Mouse (Mus musculus) neural tube, embryonic 12.5 days (tissue): ENCODE data around the gene Cdk17. TPM values are rescaled to one million over a fixed set of nuclear protein-coding genes. Genes with fewer than 3 reads are reported as not detected.

Source experiments
- ATAC-seq: fragments of 200-750 bp; cut with Nextera tagmentation; 2 replicates; pipeline ENCODE4 v1.8.0; 2017; ENCODE audit warnings: low read depth, mild to moderate bottlenecking, moderate TSS enrichment, moderate library complexity; ENCODE audit not compliant: low FRiP score
- H3K27ac ChIP-seq: fragments of 300-500 bp; sonication (generic); 2 replicates; pipeline ENCODE4 v1.5.1; 2016
- H3K27me3 ChIP-seq: fragments of 300-500 bp; sonication (generic); replicated peaks from 2 replicates; pipeline ENCODE4 v1.6.1; 2016; ENCODE audit warnings: mild to moderate bottlenecking
- H3K36me3 ChIP-seq: fragments of 300-500 bp; sonication (generic); 2 replicates; pipeline ENCODE4 v1.6.1; 2016; ENCODE audit warnings: mild to moderate bottlenecking
- H3K4me1 ChIP-seq: fragments of 300-500 bp; sonication (generic); 2 replicates; pipeline ENCODE4 v1.6.1; 2016
- H3K4me2 ChIP-seq: fragments of 300-500 bp; sonication (generic); replicated peaks from 2 replicates; pipeline ENCODE4 v1.6.1; 2016; ENCODE audit warnings: mild to moderate bottlenecking
- H3K4me3 ChIP-seq: fragments of 300-500 bp; sonication (generic); 2 replicates; pipeline ENCODE4 v1.5.1; 2016
- H3K9ac ChIP-seq: fragments of 300-500 bp; sonication (generic); 2 replicates; pipeline ENCODE4 v1.6.1; 2016; ENCODE audit warnings: mild to moderate bottlenecking
- H3K9me3 ChIP-seq: fragments of 300-500 bp; sonication (generic); 2 replicates; pipeline ENCODE4 v1.6.1; 2016; ENCODE audit warnings: mild to moderate bottlenecking
- WGBS: fragments of 180-500 bp; shearing (Covaris S2); methylation state at CpG from one replicate; pipeline ENCODE4 v1.1.7; 2016; 5-methylcytosine and 5-hydroxymethylcytosine counted together
- polyA plus RNA-seq: library from polyadenylated mRNA; unstranded; fragments of >200 nt; fragmentation: Nextera tagmentation; extraction: Ambion mirVana; gene quantifications from 2 replicates; pipeline ENCODE4 v1.2.1, GENCODE M21; 2016

Gene Cdk17
- polyA plus RNA-seq, 1 experiment from 2014 or later = 54.1 TPM

DNA sequence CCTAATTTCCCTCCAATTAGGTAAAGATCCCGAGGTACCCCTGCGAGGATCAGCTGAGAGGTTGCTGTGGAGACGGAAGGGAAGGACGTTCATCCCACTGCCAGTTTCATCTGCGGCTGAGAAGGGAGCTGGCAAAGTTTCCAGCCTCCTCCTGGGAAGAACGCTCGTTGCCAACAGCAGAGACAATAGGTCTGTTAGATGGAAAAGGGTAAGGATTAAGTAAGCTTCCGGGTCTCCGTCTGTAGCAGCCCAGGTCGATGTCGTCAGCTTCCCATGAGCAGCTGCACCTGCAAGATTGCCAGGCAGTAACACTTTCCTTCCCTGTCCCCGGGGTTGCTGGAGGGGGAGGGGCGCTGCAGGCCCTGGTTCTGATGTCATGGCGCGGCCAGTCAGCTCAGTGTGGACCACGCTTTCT, 115.7 kb downstream of the Cdk17 start:
- H3K9ac ChIP-seq = peak overlapping the region; percentile 38
- no peaks in the 10 kb centered on the region for H3K9me3 ChIP-seq
- H3K4me1 ChIP-seq = peaks cover 34% of the 10 kb centered on the region
- H3K4me2 ChIP-seq = peak overlapping the region; percentile 48
- H3K27me3 ChIP-seq = no peaks in the 10 kb centered on the region
- WGBS = 4% methylated on average over 16 of the region's 16 CpGs
- H3K36me3 ChIP-seq = no peaks in the 10 kb centered on the region
- no peak overlapping the region for H3K27ac ChIP-seq
- peak overlapping the region; percentile 16 for H3K4me3 ChIP-seq
- peak; percentile 67 for ATAC-seq

DNA sequence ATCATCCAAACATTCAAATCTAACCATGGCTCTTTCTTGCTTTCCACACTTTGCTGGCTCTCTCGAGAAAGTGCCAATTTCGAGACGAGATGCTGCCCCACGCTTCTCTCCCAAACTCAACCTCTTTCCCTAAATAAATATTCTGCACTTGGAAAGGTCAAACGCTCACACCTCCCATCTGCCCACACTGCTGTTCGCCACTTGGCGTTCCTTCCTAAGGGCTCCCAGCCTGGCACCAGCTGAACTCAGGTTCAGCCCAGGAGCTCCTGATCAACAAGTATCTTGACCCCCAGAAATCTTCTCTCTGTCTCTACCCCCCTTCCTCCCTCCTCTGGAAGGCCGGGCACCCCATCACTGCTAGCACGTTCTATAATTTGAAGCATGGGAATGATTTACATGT, 116.2 kb downstream of the Cdk17 start:
- peak overlapping the region; percentile 48 for H3K4me2 ChIP-seq
- H3K4me3 ChIP-seq = 0 out of 2 replicates have a peak overlapping the region, but pooled peaks have one; percentile 16
- H3K4me1 ChIP-seq = peaks cover 34% of the 10 kb centered on the region
- no peaks in the 10 kb centered on the region for H3K27me3 ChIP-seq
- ATAC-seq = no peak
- no peak overlapping the region for H3K27ac ChIP-seq
- 65% methylated on average over 9 of the region's 9 CpGs for WGBS
- H3K9ac ChIP-seq = peak overlapping the region; percentile 38; the same call in 1 of the 2 replicates
- H3K36me3 ChIP-seq = no peaks in the 10 kb centered on the region
- no peaks in the 10 kb centered on the region for H3K9me3 ChIP-seq

DNA sequence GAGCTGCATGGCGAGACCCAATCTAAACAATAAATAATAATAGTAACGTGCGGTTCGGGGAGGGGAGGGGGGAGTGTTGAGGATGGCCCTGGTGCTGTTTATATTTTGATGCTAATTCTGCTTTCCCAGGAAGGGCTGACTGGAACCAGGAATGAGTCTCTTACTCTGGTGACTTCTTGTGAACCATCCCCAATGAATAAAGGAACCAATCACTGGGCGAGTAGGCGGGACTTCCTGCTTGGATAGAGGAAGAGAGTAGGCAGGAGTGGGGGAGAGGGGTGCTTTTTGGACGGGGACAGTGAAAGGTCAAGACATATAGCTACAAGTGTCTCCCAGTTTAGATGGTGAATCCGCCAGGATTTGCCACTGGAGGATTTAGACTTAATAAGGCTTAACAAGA, 117.7 kb downstream of the Cdk17 start:
- Histone ChIP-seq H3K36me3 (no peaks in the 10 kb centered on the region), H3K4me2 (no peak overlapping the region), H3K27ac (no peak overlapping the region), H3K27me3 (no peaks in the 10 kb centered on the region), H3K9me3 (no peaks in the 10 kb centered on the region), H3K4me3 (no peak overlapping the region), H3K9ac (no peak overlapping the region), H3K4me1 (peaks cover 41% of the 10 kb centered on the region)
- ATAC-seq = no peak
- WGBS = 88% methylated on average over 8 of the region's 8 CpGs

DNA sequence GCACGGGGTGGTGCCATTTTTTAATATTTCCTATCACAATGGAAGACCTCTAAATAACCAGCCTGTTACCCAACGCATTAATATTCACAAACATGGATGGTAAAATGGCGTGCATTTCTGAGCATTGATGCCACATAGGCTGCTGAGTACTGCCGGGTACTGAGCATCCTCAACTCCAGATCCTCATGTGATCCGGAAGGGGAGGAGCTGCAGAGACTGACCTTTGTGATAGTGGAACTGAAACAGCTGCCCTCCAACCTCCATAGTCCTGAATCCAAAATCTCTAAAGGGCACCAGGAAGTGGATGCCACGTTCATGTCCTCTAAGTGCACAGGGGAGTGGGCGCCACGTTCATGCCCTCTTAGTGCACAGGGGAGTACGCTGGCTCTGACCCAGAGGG, 118.4 kb downstream of the Cdk17 start:
- H3K27ac ChIP-seq = no peak overlapping the region
- no peaks in the 10 kb centered on the region for H3K9me3 ChIP-seq
- H3K4me2 ChIP-seq = no peak overlapping the region
- peaks cover 41% of the 10 kb centered on the region for H3K4me1 ChIP-seq
- H3K36me3 ChIP-seq = no peaks in the 10 kb centered on the region
- WGBS = 91% methylated on average over 9 of the region's 9 CpGs
- H3K27me3 ChIP-seq = no peaks in the 10 kb centered on the region
- no peak overlapping the region for H3K4me3 ChIP-seq
- no peak overlapping the region for H3K9ac ChIP-seq
- ATAC-seq = no peak

DNA sequence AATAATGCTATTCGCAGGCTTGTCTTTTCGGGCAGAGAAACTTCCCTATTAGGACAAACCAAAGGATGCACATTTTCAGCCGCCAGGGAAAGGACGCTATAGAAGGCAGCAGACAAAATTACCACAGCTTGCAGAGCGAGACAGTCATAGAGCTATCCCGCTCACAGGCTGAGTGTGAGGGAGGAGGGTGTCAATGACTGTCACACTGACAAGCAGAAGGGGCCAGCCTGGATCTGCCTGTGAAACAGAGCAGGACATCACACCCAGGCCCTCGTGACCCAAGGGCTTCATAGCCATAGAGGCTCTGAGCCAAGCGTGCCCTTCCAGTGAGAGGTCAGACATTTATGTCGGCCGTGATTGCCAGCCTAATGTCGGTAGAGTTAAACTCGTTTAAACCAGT, 119.9 kb downstream of the Cdk17 start:
- Histone ChIP-seq H3K27ac (no peak overlapping the region), H3K4me2 (no peak overlapping the region), H3K4me3 (no peak overlapping the region), H3K36me3 (no peaks in the 10 kb centered on the region), H3K9me3 (no peaks in the 10 kb centered on the region), H3K9ac (no peak overlapping the region), H3K27me3 (no peaks in the 10 kb centered on the region), H3K4me1 (peaks cover 25% of the 10 kb centered on the region)
- ATAC-seq = no peak
- 83% methylated on average over 12 of the region's 12 CpGs for WGBS

DNA sequence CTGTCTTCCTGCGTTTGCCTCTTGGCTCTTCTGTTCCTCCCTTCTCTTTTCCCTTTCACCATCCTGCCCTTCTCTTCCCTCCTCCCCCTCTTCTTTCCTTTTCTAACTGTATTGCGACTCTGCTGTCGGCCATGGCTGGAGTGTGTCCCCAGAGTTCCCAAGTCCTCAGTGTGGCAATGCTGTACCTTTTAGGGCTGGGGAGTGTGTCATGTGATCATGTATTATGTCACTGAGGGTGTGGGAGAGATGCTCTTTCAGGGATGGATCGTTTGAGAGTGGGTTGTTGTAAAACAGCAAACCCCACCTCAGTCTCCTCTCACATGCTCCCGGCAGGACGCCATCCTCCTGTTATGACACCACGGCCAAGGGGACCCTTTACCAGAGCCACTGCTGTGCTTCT, 120.4 kb downstream of the Cdk17 start:
- Histone ChIP-seq H3K27ac (no peak overlapping the region), H3K4me3 (no peak overlapping the region), H3K9ac (no peak overlapping the region), H3K4me2 (no peak overlapping the region), H3K36me3 (no peaks in the 10 kb centered on the region), H3K9me3 (no peaks in the 10 kb centered on the region), H3K27me3 (no peaks in the 10 kb centered on the region), H3K4me1 (peaks cover 20% of the 10 kb centered on the region)
- ATAC-seq = no peak
- 67% methylated on average over 7 of the region's 7 CpGs for WGBS

DNA sequence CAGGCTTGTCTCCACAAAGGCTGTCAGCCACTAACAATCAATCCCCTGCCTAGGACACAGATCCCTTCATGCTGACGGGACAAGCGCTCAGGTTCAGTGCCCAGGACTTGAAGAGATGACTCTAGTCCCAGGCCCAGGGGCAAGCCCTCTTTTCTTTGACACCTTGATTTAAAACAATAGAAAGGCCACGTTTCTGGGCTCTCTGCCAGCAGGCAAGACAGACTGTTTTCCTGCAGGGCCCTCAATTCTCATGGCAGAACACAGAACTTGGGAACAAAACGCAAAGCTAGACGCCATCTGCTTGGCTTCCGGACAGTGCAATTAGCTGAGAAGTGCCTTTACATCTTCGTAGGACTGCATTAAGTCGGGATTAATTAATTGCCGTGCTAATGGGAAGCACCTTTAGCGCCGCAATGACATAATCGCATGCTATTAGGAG, 121.9 kb downstream of the Cdk17 start:
- Histone ChIP-seq H3K4me2 (no peak overlapping the region), H3K4me1 (peaks cover 7% of the 10 kb centered on the region; the same call in 1 of the 2 replicates), H3K27me3 (no peaks in the 10 kb centered on the region), H3K4me3 (no peak overlapping the region), H3K36me3 (no peaks in the 10 kb centered on the region), H3K9me3 (no peaks in the 10 kb centered on the region), H3K9ac (no peak overlapping the region), H3K27ac (peak overlapping the region; percentile 42; the same call in 1 of the 2 replicates)
- WGBS = 38% methylated on average over 12 of the region's 12 CpGs
- ATAC-seq = peak; percentile 70

DNA sequence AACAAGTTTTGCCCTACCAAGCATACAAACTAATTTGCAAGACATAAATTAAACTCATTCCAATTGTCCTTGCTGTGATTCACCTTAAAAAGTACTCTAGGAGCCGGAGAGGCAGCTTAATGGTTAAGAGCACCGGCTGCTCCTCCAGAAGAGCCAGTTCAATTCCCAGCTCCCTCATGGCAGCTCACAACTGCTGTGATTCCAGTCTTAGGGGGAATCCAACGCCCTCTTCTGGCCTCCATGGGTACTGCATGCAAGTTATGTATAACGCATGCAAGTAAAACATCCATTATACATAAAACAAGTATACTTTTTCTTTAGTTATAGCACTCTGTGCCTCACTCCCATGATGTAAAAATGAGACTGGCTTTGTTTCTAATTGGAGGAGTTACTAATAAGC, 122.6 kb downstream of the Cdk17 start:
- no peaks in the 10 kb centered on the region for H3K9me3 ChIP-seq
- H3K4me2 ChIP-seq = no peak overlapping the region
- WGBS = 70% methylated on average over 4 of the region's 4 CpGs
- H3K27me3 ChIP-seq = no peaks in the 10 kb centered on the region
- H3K27ac ChIP-seq = no peak overlapping the region
- ATAC-seq = no peak
- 0 out of 2 replicates have a peak, but pooled peaks cover 7% of the 10 kb centered on the region for H3K4me1 ChIP-seq
- no peaks in the 10 kb centered on the region for H3K36me3 ChIP-seq
- H3K9ac ChIP-seq = no peak overlapping the region
- H3K4me3 ChIP-seq = no peak overlapping the region

DNA sequence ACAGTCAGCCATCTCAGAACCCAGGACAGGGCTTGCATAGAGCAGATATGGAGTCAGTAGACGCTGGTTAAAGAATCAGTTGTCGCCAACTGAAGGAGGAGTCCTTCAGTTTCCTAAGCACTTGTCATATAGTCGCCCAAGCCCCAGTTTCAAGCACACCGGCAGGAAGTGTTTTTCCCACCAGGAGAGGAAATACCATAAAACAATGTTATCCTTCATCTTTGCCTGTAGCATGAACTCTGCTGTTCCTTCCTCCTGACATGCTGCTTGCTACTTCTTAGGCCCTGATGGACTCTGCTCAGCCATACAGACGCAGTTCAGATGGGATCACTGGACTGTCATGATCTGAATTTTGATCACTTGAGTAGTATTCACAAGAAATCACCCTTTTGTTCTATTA, 124.8 kb downstream of the Cdk17 start:
- no peaks in the 10 kb centered on the region for H3K36me3 ChIP-seq
- WGBS = 86% methylated on average over 5 of the region's 5 CpGs
- ATAC-seq = no peak
- H3K9ac ChIP-seq = no peak overlapping the region
- H3K27ac ChIP-seq = no peak overlapping the region
- H3K4me2 ChIP-seq = no peak overlapping the region
- H3K4me3 ChIP-seq = no peak overlapping the region
- no peaks in the 10 kb centered on the region for H3K27me3 ChIP-seq
- 0 out of 2 replicates have a peak, but pooled peaks cover 7% of the 10 kb centered on the region for H3K4me1 ChIP-seq
- H3K9me3 ChIP-seq = no peaks in the 10 kb centered on the region

DNA sequence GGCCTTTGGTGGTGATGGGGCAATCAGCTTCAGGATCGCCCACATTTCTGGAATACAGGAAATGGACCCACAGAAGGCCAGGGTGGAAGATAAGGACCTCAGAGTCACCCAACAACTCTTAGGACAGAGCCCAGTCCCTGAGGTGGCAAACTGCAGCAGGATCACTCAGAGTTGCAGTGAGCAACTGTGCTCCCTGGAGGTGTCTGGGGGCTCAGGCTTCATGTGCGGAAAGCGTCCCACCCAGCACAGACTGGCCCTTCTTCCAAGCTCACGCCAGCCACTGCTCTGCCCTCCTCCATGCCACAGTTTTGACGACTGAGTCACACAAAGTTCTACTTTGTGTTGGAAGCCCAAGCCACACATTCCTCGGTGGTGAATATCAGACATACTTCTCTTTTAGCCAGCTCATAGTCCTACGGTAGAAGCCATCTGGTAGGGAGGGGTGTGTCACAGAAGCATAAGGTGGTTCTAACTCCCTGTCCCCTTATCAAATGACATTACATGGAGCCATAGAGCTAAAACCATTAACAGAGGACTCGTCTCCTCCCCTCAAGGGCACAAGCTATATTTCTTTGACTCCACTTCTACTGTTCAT, 127.0 kb downstream of the Cdk17 start:
- H3K9me3 ChIP-seq = no peaks in the 10 kb centered on the region
- no peaks in the 10 kb centered on the region for H3K27me3 ChIP-seq
- H3K36me3 ChIP-seq = no peaks in the 10 kb centered on the region
- no peak overlapping the region for H3K4me3 ChIP-seq
- H3K9ac ChIP-seq = no peak overlapping the region
- no peak for ATAC-seq
- no peak overlapping the region for H3K4me2 ChIP-seq
- no peak overlapping the region for H3K27ac ChIP-seq
- H3K4me1 ChIP-seq = 0 out of 2 replicates have a peak, but pooled peaks cover under 1% of the 10 kb centered on the region
- WGBS = 92% methylated on average over 8 of the region's 8 CpGs

DNA sequence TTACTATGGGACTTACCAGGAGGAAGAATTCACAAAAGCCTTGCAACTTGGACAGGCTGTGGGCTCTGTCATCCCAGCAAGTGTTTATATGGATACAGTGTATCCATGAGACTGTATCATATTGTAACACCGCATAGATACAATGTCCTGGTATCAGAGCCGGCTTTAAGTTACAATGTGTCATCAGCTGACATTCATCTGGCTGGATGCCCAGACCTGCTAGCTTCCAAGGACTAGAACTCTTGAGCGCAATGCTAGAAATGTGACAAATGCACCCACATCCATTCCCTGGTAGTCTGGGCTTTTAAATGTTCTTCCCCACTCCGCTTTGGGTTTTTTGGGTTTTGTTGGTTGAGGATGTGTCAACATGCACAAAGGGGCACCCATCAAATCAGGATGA, 127.7 kb downstream of the Cdk17 start:
- Histone ChIP-seq H3K4me3 (no peak overlapping the region), H3K9ac (no peak overlapping the region), H3K4me2 (no peak overlapping the region), H3K36me3 (no peaks in the 10 kb centered on the region), H3K4me1 (no peaks in the 10 kb centered on the region), H3K27me3 (no peaks in the 10 kb centered on the region), H3K9me3 (no peaks in the 10 kb centered on the region), H3K27ac (no peak overlapping the region)
- ATAC-seq = no peak
- WGBS = 84% methylated on average over 4 of the region's 4 CpGs

DNA sequence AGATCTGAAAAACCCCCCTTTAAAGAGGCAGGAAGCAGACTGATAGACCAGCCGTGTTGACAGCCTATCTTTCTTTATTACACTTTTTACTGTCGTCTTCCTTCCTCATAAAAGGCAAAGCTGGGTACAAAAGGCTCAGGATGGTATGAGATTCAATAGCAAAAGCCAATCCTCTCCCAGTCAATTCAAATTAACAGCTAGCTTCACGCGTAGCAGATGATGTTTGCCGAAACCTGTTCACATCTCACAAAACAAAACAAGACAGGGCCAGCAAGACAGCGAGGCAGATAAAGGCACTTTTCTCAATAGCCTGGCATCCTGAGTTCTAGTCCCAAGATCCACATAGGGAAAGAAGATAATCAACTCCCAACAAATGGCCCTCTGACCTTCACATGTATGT, 128.7 kb downstream of the Cdk17 start:
- Histone ChIP-seq H3K36me3 (no peaks in the 10 kb centered on the region), H3K27me3 (no peaks in the 10 kb centered on the region), H3K9ac (no peak overlapping the region), H3K4me3 (no peak overlapping the region), H3K4me1 (no peaks in the 10 kb centered on the region), H3K4me2 (no peak overlapping the region), H3K27ac (no peak overlapping the region), H3K9me3 (no peaks in the 10 kb centered on the region)
- ATAC-seq = no peak
- WGBS = 37% methylated on average over 6 of the region's 6 CpGs

DNA sequence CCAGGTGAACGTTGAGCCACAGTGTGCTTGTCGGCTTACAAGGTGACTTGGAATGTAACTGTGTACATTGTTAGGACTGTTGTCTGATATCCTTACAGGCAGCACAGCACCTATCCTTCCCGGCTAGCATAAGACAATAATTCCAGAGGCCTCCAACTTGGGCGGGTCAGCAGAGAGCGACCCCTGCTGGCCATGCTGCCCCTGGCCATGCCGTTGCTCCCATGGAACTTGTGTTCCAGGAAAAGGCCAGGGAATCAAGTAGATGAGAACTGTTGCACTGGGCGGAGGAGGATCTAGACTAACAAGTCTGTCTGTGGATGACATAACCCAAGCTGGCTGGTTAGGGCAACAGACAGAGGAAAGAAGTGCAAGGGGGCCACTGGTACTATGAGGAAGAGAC, 130.7 kb downstream of the Cdk17 start:
- Histone ChIP-seq H3K36me3 (no peaks in the 10 kb centered on the region), H3K4me3 (no peak overlapping the region), H3K9ac (no peak overlapping the region), H3K9me3 (no peaks in the 10 kb centered on the region), H3K27ac (no peak overlapping the region), H3K27me3 (no peaks in the 10 kb centered on the region), H3K4me2 (no peak overlapping the region), H3K4me1 (no peaks in the 10 kb centered on the region)
- peak; percentile 44; the same call in 1 of the 2 replicates for ATAC-seq
- WGBS = 38% methylated on average over 7 of the region's 7 CpGs
